Mouse (Mus musculus) liver, embryonic 14.5 days (tissue): ENCODE data around the gene Golga5.

Experiments used
- CTCF ChIP-seq: IDR thresholded peaks from 2 replicates; pipeline ENCODE4 v1.5.1; 2016; ENCODE audit warnings: antibody characterized with exemption, low read depth, control low read depth
- EP300 ChIP-seq: IDR thresholded peaks from 2 replicates; pipeline ENCODE4 v1.6.1; 2016; ENCODE audit warnings: antibody characterized with exemption, low read depth

DNA sequence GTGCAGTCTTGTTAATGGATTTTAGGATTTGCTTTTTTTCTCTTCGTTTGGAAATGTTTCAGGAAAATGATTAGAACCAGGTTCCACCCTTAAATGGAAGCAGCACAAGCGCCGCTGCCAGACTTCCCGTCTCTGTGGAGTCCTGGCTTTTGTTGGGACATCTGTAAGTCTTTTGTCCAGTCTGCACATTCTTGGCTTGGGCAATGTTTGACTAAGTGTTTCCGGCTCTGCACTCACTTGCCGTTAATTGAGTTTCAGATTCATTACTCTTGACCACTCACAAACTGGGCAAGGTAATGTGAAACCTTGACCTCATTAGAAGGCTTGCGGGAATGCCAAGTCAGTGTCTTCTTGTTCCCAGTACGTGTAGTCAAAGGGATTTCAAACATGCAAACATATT is 29.8 kb downstream of the Golga5 start:
- TF ChIP-seq CTCF = no peak
- TF ChIP-seq EP300 = no peak
